Mouse (Mus musculus) spleen, adult 2 months (tissue): Measurements from ENCODE around the gene Npc1l1.

Source experiments
- CTCF ChIP-seq: fragments of 200-500 bp; IDR thresholded peaks from 2 replicates; pipeline ENCODE4 v1.5.1; 2011; ENCODE audit warnings: mild to moderate bottlenecking, inconsistent platforms; ENCODE audit not compliant: insufficient read depth, insufficient read length, insufficient replicate concordance; ENCODE audit errors: extremely low read depth
- POLR2A ChIP-seq: fragments of 200-500 bp; IDR thresholded peaks from 2 replicates; pipeline ENCODE4 v1.6.1; 2011; ENCODE audit warnings: low read depth, low read length, inconsistent platforms

DNA sequence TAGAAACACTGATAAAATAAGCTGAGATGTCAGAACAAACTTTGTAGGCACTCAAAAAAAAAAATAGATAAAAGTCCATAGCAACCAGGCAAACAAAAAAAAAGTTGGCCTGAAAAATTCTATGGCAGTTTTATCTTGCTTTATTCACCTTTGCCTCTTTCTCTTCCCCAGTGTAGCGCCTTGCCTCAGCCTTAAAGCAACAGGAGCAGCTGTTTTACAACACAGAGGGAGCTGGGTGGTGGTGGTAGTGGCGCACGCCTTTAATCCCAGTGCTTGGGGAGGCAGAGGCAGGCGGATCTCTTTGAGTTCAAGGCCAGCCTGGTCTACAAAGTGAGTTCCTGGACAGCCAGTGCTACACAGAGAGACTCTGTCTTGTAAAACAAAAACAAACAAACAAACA is 3.1 kb upstream of the Npc1l1 start:
- no peak for TF ChIP-seq POLR2A
- TF ChIP-seq CTCF = no peak
